Mouse (Mus musculus) right cerebral cortex, postnatal 14 days (tissue): ENCODE results near the gene Nr2e1.

Source experiments
- DNase-seq: peaks from one replicate; pipeline ENCODE4 v3.0.0; 2022

Gene Nr2e1

DNA sequence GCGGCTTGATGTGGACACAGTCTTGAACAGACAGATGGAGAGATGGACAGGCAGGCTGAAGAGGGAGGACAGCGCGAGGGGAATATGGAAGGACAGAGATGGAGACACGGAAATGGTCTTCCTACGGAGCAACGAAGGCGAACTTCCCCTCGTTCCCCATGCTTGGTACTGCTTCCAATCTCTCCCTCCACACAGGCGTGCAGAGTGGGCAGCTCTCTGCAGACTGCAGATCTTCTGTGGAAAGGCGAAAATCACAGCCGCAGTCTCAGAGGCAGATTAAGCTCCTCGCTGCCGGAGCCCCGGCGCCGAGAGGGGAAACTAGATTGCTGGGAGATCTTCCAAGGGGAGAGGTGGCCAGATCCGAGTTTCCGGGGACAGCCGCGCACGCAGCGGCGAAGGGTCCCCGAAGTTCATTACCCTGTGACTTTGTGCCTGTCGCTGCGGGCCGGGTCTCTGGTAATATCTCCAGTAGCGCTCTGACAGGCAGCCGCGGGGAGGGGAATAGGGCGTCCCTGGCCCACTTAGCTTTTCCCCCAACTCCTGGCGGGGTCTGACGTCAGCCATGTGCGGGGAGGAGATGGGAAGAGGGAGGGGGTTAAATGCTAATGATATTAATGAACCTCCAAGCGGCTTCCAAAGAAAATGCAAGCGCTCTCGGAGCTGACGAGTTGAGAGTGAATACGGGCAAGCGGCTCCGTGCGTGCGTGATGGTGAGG, at the start of gene Nr2e1, which contains the start of gene Ostm1:
Nr2e1 (minus strand) TSS at position 476 of the 716 bp plus-strand sequence.
Ostm1 (plus strand) TSS at position 666 of the 716 bp plus-strand sequence.
- peak; percentile 41 for DNase-seq

DNA sequence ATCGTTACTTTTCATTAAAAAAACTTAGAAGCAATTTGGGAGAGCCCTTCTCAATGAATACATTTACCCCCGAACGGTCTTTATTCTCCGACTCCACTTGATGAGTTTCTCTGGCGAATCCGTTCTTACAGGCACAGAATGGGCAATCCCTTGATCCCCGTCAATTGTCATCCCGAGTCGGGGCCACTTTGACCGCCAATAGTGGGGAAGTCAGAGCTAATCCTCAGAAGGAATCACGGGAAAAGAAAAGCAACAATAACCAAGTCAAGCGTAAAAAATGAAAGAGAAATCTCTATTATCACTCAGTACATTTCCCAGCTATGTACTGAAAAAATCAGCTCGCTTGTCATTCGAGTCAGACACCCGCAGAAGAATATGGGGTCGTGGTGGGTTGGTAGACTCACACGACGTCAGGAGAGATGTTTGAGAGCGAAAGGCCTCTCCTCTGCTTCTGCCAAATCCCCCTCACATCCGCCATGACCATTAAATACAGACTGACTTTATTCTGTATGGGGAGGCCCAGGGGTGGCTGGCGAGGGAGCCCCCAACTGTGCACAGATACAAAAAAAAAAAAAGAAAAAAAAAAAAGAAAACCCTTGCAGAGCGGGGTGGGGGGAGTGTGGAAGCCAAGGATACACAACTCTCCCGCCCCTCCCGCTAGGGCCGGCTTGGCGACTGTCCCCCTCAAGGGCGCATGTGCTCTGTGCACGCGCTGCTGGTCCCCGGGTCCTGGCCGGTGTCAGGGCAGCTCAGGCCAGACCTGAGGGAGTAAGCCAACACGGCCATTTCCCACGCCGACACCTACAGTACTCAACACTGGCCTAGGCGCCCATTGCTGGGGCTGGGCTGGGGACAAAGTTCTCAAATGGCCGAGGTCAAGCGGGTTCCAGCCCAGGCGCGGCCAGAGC, 49.3 kb upstream of the Nr2e1 start:
- DNase-seq, result no peak

DNA sequence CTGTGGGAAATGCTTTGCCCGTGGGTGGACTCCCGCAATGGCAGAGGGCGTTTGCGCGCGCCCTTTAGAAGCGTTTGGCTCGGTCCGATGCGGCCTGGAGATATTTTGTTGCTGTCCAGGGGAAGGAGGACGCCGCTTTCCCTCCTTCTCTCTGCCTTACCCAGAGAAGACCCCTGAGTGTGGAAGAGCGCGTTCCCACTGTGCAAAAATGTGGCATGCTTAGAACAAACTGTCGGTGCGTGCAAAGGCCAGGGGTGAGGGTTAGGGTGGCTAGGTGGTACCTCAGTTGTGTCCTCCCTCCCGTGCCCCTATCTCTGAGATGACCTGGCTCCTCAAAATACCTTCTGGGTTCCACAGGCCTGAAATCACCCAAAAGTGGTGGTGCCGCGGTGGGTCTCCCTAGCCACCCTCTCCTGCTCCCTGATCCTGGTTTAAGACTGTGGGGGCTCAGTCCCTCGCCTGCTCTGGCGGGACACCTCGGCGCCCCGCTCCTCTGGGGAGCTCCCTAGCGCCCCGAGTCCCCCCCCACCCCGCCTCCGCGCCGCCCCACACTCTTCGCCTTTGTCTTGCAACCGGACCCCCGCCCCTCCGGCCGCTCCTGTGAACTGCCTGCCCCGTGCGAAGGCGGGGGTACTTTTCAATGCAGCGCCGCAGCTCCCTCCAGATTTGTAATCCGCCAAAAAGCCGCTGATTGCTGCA, 48.5 kb upstream of the Nr2e1 start:
- DNase-seq, result no peak

DNA sequence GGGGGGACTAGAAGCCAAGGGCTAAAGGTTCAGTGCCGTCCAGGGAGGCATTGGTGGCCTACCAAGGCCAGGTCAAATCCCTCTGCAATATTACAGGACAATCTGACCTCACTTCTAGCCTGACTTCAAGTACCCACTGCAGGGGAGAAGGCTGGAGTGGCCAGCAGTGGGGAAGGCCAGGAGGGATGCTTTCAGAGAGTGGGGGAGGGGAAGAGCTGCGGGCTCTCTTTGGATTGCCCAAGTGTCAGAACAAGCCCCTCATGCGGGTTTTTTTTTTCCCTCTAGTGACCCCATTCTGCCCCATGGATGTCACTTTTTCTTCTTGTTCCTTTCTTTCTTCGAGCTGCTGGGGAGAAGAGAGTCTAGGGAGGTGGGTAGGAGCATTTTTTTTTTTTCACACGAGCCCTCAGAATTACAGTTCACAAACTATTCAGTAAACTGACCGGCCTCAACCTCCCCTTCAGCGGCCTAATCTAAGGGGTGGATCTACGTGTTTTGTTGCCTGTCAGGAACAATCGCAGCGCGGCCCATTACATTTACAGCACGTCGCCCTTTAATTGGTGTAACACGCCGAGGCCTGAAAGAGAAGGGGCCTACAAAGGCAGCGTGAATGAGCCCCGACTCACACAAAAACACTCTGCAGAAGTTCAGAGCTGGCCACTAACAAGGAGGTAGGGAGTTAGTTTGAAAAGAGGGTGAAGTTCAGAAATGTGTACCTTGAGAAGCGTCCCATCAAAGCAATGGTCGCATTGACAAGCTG, 47.3 kb upstream of the Nr2e1 start:
- DNase-seq, result no peak

DNA sequence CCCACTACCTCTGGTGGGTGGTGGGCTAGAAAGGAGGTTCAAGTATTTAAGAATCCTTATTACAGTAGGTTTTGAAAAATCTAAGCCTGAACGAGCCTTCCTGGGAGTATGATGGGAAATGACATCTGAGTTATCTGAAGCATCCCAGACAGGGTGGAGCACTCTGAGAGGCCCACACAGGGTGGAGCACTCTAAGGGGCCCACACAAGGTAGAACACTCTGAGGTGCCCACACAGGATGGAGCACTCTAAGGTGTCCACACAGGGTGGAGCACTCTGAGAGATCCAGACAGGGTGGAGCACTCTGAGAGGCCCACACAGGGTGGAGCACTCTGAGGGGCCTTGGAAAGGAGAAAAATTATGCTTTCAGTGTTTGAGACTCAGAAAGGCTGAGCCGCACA, 42.5 kb upstream of the Nr2e1 start:
- no peak for DNase-seq

DNA sequence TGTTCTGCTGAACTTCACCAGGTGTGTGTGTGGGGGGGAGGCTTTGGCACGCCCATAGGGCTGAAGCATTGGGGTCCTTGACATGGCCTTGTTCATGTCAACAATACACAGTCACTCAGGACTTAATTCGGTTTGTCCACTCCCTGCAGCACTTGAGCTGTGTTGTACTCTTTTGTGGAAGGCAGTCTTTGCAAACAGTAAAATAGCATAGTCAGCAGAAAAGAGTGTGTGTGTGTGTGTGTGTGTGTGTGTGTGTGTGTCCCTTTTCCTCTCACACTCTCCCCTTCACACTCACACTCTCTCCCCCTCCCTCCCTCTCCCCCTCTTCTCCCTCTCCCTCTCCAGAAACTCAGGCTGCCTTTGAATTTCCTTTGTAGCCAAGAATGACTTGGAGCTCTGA, 34.9 kb upstream of the Nr2e1 start:
- no peak for DNase-seq

DNA sequence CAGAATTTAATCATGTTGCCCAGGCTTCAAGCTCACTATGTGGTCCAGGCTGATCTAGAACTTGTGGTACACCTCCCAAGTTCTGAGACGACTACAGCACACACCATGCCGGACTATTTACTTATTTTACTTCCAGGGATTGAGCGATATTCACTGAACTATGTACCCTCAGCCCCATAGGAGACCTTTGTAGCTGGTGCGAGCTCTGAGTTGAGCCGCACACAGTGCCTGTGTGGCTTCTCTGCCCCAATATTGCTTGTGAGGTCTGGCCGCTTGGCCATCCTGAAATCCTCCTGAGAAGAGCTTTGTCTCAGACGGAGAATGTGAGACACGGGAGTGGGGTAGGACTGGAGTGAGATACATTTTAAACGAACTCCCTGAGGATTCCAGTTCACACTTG, 31.3 kb upstream of the Nr2e1 start:
- no peak for DNase-seq

DNA sequence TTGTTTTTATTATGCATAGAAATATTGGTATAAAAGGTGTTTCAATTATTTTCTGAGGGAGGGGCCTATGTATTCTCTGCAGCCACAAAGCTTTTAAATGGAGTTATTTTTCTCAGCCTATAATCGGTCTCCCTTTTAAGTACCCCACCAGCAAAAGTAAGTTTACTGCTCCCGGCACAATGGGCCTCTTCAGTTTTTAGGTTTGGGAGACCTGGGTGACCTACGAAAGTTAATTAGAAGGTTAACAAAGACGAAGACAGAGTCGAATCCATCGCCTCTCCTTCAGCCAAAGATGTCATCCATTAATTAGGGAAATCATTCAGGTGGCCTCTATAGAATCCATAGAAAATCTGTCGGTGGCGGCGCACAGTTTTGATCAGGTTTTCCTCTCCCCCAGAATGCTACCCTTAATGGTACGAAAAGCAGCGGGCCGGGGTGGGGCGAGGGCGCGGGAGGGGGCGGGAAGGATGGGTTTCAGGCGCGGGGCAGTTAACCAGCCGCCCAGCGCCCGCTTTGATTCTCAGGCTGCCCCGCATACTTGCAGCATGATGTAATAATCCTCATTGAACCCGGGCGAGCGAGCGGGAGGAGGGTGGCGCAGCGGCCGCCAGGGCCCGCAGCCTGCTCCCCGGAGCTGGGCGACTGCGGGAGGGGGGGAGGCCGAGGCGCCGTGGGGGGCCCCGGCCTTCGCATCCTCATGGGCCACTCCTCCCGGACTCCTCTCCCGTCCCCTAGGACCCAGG, 30.4 kb upstream of the Nr2e1 start:
- peak; percentile 21 for DNase-seq

DNA sequence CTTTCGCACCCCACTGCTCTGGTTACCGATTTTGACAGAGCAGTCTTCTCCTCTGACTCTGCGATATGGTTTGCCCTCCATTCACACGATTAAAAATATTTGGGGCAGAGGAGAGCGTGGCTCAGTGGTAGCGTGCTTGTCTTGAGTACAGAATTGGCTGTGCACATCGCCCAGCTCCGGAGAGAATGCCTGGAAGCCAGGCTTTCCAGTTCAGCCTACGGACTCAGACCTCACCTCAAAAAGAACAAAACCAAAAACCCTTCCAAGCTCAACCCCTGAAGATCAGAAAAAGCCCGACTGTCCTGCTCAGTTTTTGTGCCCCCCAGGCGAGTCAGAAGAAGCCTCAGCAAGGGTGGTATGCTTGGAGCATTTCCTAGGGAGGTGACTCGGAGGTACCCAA, 29.6 kb upstream of the Nr2e1 start:
- DNase-seq, result no peak

DNA sequence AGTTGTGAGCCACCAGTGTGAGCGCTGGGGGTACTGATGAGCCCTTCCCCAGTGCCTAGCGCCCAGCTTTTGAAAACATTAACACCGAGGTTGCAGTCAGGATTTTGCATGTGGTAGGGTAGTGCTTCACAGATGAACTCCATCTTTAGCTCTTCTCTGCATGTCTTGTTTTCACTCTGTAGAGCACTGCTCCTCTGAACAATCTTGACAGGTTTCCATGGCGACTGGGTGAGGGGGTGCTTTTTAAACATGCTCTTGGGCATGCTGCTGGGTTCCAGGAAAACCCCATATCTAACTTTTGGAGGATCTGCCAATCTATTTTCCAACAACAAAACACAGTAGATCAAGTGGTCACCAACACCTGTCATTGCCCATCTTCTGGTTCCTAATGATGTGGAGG, 23.3 kb upstream of the Nr2e1 start:
- DNase-seq, result no peak

DNA sequence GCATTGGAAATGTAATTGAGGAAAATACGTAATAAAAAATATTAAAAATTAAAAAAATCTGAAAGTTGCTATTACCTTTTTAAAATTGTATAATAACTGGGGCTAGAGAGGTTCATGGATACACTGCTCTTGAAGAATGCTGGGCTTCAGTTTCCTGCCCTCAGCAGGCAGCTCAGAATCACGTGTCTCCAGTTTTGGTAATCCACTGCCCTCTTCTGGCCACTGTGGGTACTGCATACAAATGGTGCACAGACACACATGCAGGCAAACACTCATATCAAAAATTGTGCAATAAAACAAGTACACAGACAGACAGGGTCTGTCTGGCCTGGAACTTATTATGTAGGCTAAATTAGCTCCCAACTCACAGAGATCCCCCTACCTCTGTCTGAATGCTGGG, 21.4 kb upstream of the Nr2e1 start:
- no peak for DNase-seq

DNA sequence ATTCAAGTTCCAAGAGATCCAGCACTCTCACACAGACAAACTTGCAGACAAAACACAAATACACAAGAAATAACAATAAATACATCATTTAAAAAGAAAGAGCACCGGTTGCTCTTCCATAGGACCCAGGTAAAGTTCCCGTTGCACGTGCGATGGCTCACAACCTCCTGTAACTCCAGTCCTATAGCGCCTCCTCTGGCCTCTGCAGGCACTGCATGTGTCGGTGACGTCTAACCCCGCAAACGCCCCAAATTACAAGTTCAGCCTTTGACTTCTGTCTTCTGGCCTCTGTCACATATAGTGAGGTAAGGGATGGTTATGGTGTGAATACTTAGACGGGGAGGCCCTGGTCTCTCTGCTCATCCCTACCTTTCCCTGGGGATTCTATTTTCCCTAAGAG, 18.1 kb upstream of the Nr2e1 start:
- no peak for DNase-seq

DNA sequence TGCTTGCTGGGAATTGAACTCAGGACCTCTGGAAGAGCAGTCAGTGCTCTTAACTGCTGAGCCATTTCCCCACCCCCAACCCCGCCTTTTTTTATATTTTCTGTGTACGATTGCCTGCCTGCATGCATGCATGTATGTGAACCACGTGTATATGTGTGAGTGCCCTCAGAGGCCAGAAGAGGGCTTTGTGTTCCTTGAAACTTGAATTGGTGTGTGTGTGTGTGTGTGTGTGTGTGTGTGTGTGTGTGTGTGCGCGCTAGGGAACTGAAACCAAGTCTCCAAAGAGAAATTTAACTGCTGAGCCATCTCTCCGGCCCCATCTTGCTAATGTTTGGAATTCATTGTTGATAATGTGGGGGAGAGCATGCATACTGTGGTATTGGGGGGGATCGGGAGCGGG, 15.2 kb upstream of the Nr2e1 start:
- DNase-seq, result no peak

DNA sequence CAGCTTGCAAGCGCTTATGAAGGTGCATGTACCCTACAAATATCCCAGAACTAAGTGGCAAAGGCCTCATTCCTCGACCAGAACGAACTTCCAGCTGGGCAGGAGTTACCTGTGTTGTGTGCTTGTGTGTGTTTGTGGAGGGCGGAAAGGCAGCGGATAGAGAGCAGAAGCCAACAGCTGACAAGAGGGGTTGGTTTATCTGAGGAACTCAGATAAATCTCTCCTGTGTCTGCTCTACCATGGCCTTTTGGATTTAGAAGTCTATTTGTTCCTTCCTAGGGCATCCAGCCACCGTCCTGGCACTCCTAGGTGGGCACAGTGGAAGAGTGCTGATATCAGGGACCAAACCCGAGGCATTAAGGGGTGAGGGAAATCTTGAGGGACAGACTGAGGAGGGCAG, 9.8 kb upstream of the Nr2e1 start:
- DNase-seq, result no peak

DNA sequence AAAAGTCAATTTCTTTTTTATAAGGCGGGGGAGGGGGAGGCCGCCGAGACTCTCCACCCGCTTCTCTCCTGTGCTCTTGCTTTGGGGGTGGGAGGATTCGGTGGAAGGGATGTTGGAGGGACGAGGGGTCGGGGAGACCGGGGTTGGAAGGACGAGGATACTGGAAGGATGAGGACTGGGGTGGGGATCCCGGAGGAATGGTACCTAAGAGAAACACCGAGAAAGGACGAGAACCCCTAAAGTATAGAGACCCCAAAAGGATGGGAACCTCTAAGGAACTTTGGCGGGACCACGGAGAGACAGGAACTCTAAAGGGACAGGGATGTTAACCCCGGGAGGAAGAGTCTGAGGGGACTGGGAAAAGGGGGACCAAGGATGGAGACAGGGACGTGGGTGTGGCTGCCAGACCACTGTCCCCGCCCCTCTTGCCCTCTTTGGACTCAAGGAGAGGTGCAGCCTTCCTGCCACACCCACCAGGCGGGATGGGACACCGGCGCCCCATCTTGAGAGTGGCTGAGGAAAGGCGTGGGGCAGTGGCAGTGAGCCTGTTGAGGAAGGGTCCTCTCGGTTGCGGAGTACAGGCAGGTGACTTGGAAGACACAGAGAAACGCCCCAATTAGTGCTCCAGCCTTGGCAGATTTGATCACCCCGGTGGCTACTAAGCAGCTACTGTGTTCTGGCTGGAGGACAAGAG, 8.7 kb upstream of the Nr2e1 start:
- DNase-seq, result no peak

DNA sequence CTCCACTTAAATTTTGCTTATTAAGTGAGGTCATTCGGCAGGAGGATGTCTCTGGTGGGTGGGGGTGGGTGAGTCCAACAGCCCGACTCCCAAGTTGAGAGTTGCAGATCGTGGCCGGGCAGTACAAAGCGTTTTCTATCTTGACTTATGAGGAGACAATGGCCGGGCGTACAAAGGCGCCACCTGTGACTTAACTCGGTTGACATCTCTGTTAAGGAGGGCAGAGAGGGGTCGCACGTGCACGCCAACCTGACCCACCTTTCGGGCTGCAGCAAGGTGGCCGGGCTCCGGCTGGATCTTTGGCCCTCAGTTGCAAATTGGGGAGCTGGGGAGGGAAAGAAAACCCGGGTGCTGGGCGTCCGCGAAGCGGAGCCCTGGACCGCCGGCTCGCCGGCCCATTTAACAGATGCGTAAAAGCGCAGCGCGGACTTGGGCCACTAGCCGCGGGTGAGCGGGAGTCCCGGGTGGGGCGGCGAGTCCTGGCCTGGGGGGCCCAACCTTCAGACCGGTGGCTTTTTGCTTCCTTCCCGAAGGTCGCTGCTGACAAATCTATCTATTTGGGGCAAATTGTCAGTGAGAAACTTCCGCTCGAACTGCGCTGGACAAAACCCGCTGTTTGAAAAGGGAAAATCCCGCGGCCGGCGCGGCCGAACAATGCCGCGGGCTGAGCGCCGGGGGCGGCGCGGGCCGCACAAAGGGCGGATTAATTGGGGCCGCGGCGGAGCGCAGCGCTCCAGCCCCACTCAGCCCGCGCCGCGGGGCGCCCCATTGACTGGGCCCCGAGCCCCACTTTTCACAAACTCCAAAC, 8.0 kb upstream of the Nr2e1 start:
- DNase-seq, result no peak

DNA sequence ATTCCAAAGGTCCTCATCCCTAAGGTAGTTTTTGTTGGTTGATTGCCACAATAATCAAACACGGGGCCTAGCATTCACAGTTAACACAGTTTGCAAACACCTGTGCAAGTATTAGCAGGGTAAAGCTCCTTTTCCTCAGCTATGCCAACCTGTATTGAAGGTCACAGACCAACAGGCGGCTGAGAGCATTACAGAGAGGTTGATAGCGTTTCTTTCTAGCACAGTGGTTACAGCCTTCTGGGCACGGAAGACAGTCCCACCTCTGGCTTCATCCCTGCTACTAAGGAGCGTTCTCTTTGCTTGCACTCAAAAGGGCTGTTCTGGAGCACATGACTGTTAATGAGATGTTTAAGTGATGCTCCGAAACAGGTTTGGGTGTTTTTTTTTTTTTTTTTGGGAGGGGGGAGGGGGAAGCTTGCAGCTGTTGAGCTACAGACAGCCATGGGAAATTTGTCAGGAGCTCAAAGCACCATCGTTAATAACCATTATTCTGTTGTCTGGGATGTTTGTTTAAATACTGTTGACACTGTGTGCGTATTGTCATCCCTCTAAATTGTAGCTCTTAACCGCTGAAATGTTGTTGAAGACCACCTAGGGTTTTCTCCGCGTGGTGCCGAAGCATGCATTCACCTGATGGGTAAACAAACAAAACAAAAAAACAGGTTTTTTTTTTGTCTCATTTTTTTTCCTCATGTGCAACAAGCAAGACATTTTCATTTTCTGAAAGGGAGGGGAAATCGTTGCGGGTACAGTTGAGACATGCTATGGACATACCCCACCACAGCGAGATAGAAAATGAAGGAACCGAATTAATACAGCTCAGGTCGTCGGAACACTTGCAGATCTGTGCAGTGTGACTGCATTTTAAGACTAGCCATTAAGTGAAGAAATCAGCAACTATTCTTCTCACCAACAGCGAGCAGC, 7.1 kb upstream of the Nr2e1 start:
- DNase-seq, result no peak

DNA sequence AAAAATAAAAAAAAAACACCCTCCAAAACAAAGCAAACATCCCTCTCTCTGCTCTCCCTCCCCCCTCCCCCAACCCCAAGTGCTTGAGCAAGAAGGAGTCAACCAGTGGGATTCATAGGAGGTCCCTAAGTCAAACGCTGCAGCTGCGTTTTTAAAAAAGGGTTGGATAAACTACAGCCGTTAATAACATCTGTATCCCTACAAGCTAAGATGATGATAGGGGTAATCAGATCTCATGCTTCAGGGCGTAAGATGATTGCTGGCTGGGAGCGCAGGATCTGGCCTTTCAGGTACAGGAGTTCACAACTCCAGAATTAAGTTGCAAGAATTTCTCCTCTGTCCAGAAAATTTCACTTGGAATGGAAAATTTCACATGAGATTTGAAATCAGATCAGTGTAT, 6.1 kb upstream of the Nr2e1 start:
- no peak for DNase-seq

DNA sequence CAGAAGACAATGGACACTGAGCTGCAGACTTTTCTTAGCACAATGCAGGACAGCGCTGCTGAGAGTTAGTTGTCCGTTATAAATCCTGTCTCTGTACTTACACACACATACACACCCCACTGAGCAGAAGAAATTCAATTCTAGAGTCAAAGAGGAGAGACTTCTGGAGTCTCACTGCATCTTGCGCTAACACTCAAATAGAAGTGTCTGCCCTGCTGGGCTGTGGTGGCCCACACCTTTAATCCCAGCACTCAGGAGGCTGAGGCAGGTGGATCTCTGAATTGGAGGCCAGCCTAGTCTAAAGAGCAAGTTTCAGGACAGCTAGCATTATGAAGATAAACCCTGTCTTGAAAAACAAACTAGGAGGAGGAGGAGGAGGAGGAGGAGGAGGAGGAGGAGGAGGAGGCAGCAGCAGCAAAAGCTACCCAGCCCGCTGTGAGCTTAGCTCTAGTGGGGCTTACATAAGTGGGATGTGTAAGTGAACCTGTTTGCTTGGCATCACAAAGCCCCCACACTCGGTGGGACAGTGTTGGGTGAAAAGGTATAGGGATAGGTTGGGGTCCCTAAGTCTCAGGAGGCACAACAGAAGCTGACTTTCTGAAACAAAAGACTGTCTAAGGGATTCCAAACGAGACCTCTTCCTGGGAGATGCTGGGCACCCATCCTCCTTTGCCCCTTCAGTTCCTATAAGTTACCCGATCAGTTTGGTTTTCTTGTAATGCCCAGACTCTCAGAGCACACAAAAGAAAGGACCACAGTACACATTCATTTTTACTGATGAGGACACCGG, 4.7 kb upstream of the Nr2e1 start:
- DNase-seq, result no peak
